Mouse (Mus musculus): ENCODE results near the gene H2-M5. TPM values are rescaled to one million over a fixed set of nuclear protein-coding genes. Genes with fewer than 3 reads are reported as not detected.
"Not testable (repeated sequence)": the region's sequence is repeated elsewhere in the genome, so short reads cannot be mapped to it uniquely, and the experiment has no call there.

The H2-M5 gene
- polyA plus RNA-seq, 2 experiments: 0.29 to 7.4 TPM

- no peak overlapping the region for H3K4me3 ChIP-seq (replicated peaks; ENCODE audit: low read length)
- TF ChIP-seq POLR2A (IDR thresholded peaks at IDR 0.05; ENCODE audit: borderline replicate concordance, extremely low read depth, insufficient read depth, insufficient read length): no peak
- H3K36me3 ChIP-seq (ENCODE audit: control insufficient read depth, insufficient read depth, low read length): no peaks in the 10 kb centered on the region
- 77% methylated on average over 2 of the region's 2 CpGs for WGBS
- H3K4me2 ChIP-seq (replicated peaks; ENCODE audit: low read depth, low read length, severe bottlenecking): no peak overlapping the region
- no peak for DNase-seq (ENCODE audit: low spot score)
- H3K9me3 ChIP-seq (ENCODE audit: control insufficient read depth, low read length): no peaks in the 10 kb centered on the region
- no peak for ATAC-seq (ENCODE audit: low FRiP score, low read depth)
- no peaks in the 10 kb centered on the region for H3K27me3 ChIP-seq (ENCODE audit: control insufficient read depth, insufficient read depth, low read length)
- H3K27ac ChIP-seq (replicated peaks; ENCODE audit: low read depth, low read length): no peak overlapping the region
- no peak overlapping the region for H3K9ac ChIP-seq (ENCODE audit: low read depth, low read length, severe bottlenecking)
- 0 out of 2 replicates have a peak, but pooled peaks cover 6% of the 10 kb centered on the region for H3K4me1 ChIP-seq (ENCODE audit: control insufficient read depth, insufficient read depth, low read length)
Measured at GRCm38 (mm10) chr17:37026425-37026824, 37.1 kb upstream of the H2-M5 start.

GRCm38 (mm10) chr17:37022628-37023576 lies 33.6 kb upstream of the H2-M5 start, which contains the start of gene Mog:
TSS of gene Mog (minus strand) at chr17:37023398.
- Histone ChIP-seq H3K4me2 (replicated peaks; ENCODE audit: low read depth, low read length, severe bottlenecking) (no peak within 1 kb of the TSS), H3K36me3 (ENCODE audit: control insufficient read depth, insufficient read depth, low read length) (no peaks in the 10 kb centered on the region), H3K27ac (replicated peaks; ENCODE audit: low read depth, low read length) (no peak within 1 kb of the TSS), H3K4me1 (ENCODE audit: control insufficient read depth, insufficient read depth, low read length) (0 out of 2 replicates have a peak, but pooled peaks cover under 1% of the 10 kb centered on the region), H3K27me3 (ENCODE audit: control insufficient read depth, insufficient read depth, low read length) (no peaks in the 10 kb centered on the region), H3K4me3 (replicated peaks; ENCODE audit: low read length) (no peak within 1 kb of the TSS), H3K9ac (ENCODE audit: low read depth, low read length, severe bottlenecking) (no peak within 1 kb of the TSS), H3K9me3 (ENCODE audit: control insufficient read depth, low read length) (no peaks in the 10 kb centered on the region)
- WGBS: 69% methylated on average over 9 of the region's 9 CpGs
- DNase-seq (ENCODE audit: low spot score): no peak
- ATAC-seq (ENCODE audit: low FRiP score, low read depth): no peak
- TF ChIP-seq POLR2A (IDR thresholded peaks at IDR 0.05; ENCODE audit: borderline replicate concordance, extremely low read depth, insufficient read depth, insufficient read length): no peak

GRCm38 (mm10) chr17:37019242-37019641 lies 29.9 kb upstream of the H2-M5 start:
- not testable (repeated sequence) for H3K9me3 ChIP-seq (ENCODE audit: control insufficient read depth, low read length); DNase-seq (ENCODE audit: low spot score); H3K27ac ChIP-seq (replicated peaks; ENCODE audit: low read depth, low read length); H3K4me3 ChIP-seq (replicated peaks; ENCODE audit: low read length); H3K4me2 ChIP-seq (replicated peaks; ENCODE audit: low read depth, low read length, severe bottlenecking); ATAC-seq (ENCODE audit: low FRiP score, low read depth); H3K4me1 ChIP-seq (ENCODE audit: control insufficient read depth, insufficient read depth, low read length); H3K36me3 ChIP-seq (ENCODE audit: control insufficient read depth, insufficient read depth, low read length); H3K27me3 ChIP-seq (ENCODE audit: control insufficient read depth, insufficient read depth, low read length); H3K9ac ChIP-seq (ENCODE audit: low read depth, low read length, severe bottlenecking)
- 92% methylated on average over 5 of the region's 5 CpGs for WGBS

- H3K9me3 ChIP-seq (ENCODE audit: control insufficient read depth, low read length): no peaks in the 10 kb centered on the region
- no peaks in the 10 kb centered on the region for H3K36me3 ChIP-seq (ENCODE audit: control insufficient read depth, insufficient read depth, low read length)
- WGBS: 83% methylated on average over 3 of the region's 3 CpGs
- no peaks in the 10 kb centered on the region for H3K27me3 ChIP-seq (ENCODE audit: control insufficient read depth, insufficient read depth, low read length)
- ATAC-seq (ENCODE audit: low FRiP score, low read depth) (no peak), DNase-seq (ENCODE audit: low spot score) (no peak)
- H3K4me2 ChIP-seq (replicated peaks; ENCODE audit: low read depth, low read length, severe bottlenecking): no peak overlapping the region
- no peak overlapping the region for H3K9ac ChIP-seq (ENCODE audit: low read depth, low read length, severe bottlenecking)
- H3K27ac ChIP-seq (replicated peaks; ENCODE audit: low read depth, low read length): no peak overlapping the region
- H3K4me1 ChIP-seq (ENCODE audit: control insufficient read depth, insufficient read depth, low read length): no peaks in the 10 kb centered on the region
- H3K4me3 ChIP-seq (replicated peaks; ENCODE audit: low read length): no peak overlapping the region
- no peak for TF ChIP-seq POLR2A (IDR thresholded peaks at IDR 0.05; ENCODE audit: borderline replicate concordance, extremely low read depth, insufficient read depth, insufficient read length)
Measured at GRCm38 (mm10) chr17:37018328-37018727, 29.0 kb upstream of the H2-M5 start.

DNA sequence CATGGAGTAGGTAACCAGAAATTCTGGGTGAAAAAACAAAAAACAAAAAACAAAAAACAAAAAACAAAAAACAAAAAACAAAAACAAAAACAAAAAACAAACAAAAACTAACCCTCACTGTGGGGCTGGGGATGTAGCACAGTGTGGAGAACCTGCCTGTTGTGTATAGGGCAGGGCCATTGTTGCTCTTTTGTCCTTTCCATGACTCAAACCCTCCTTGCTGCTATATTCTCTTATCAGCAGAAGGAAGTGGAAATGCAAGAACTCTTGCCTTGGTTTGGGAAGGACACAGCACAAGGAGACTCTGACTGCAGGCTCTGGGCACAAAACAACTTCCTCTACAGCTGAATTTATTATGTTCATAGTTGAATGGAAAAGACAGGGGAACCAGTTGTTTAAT lies 27.0 kb upstream of the H2-M5 start:
- ATAC-seq (ENCODE audit: low FRiP score, low read depth) (no peak), DNase-seq (ENCODE audit: low spot score) (no peak)
- H3K4me1 ChIP-seq (ENCODE audit: control insufficient read depth, insufficient read depth, low read length): no peaks in the 10 kb centered on the region
- H3K27me3 ChIP-seq (ENCODE audit: control insufficient read depth, insufficient read depth, low read length): no peaks in the 10 kb centered on the region
- no peak overlapping the region for H3K9ac ChIP-seq (ENCODE audit: low read depth, low read length, severe bottlenecking)
- H3K36me3 ChIP-seq (ENCODE audit: control insufficient read depth, insufficient read depth, low read length): no peaks in the 10 kb centered on the region
- H3K27ac ChIP-seq (replicated peaks; ENCODE audit: low read depth, low read length): no peak overlapping the region; the same call in 1 of the 2 replicates
- H3K9me3 ChIP-seq (ENCODE audit: control insufficient read depth, low read length): no peaks in the 10 kb centered on the region
- no peak overlapping the region for H3K4me2 ChIP-seq (replicated peaks; ENCODE audit: low read depth, low read length, severe bottlenecking)
- H3K4me3 ChIP-seq (replicated peaks; ENCODE audit: low read length): no peak overlapping the region
- TF ChIP-seq POLR2A (IDR thresholded peaks at IDR 0.05; ENCODE audit: borderline replicate concordance, extremely low read depth, insufficient read depth, insufficient read length): no peak

All from limb, embryonic 14.5 days (tissue).